Mouse (Mus musculus) testis, postnatal 14 days (tissue): ENCODE data around the gene Armc7.
"Not testable (repeated sequence)": the region's sequence is repeated elsewhere in the genome, so short reads cannot be mapped to it uniquely, and the experiment has no call there.

Experiments
- DNase-seq: peaks from one replicate; pipeline ENCODE4 v3.0.0; 2021; ENCODE audit warnings: low spot score

Gene Armc7

DNA sequence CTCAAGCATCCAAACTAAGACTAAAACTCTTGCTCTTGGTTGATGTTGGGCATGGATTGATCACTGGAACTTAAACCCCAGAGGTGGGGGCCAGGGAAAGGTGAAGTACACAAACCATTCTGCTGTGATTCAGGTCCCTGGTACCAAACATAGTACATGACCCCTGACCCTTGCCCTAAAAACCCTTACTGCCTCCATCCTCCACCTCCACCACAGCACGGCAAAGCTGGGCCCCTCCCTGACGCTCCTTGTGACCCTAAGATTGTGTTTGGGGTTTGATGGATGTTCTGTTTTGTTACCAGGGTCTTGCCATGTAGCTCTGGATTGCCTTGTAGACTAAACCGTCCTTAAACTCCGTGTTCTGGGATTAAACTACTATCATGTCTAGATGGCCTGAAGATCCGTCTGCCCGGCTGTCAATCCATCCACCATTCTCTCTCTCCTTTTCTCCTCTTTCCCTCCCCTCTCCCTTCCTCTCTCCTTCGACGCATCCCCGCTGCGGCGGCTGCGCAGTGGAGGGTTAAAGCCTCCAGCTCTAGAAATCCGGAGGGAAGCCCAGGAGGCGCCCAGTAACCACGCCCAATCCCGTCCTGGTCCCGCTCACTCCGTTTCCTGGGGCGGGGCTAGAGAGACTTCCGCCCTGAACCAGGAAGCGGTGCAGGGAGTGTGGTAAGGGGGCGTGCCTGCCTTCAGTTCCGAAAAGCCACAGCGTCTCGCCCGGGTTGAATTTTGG, at the start of gene Armc7:
Gene Armc7 (plus strand): TSS at position 643 of the 733 bp plus-strand sequence.
- DNase-seq = peak; percentile 92

DNA sequence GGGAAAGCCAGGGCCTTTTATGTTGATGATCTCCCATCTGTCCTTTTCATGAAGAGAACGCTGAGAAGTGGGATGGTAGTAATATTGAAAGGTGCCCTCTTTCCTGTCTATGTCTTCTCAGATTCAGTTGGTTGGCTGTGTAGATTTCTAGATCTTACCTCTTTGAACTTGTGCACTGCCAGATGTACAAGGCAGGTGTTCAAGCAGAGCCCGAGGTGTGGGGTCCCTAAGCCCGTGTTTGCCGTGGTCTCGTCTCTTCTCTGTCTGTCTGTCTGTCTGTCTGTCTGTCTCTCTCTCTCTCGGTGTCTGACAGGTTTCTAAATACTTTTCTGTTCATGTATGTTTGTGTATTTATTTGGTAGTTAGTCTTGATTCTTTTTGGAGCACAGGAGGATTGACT, 49.8 kb upstream of the Armc7 start:
- DNase-seq = no peak

DNA sequence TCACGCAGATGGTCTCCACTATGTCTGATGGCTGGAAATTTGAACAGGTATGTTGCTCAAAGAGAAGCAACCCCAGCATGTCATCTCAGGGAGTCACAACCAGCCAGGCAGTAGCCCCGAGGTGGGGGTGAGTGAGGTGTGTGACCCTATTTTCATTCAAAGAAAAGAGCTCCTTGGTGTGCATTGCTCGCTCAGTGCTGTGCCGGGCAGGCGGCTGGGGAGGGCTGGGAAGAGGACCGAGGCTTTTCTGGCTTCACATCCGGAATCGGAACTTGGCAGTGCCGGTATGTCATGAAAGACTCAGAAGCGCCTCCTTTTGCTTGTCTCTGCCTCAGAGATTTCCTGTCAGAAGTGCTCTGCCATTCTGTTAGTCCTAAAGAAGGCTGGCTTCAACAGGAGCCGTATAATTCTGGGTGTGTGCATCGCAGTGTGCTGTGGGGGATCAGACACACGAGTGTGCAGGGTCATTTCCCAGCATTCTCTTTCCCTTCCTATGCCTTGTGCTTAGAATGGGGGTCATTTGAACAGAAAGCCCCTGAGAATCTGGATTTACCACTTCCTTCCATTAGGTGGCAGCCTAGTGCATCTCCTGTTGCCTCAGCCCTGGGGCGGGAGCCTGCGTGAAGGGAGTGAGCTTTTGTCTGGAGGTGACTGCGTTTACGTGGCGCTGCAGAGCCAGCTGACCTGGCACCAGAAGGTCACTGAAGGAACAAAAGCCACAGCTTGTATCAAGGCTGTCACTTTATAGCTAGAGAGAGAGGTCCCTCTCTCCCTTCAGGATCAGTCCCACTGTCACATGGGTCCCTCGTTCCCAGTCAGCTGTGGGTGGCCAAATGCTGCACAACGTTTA, 47.8 kb upstream of the Armc7 start:
- DNase-seq = no peak

DNA sequence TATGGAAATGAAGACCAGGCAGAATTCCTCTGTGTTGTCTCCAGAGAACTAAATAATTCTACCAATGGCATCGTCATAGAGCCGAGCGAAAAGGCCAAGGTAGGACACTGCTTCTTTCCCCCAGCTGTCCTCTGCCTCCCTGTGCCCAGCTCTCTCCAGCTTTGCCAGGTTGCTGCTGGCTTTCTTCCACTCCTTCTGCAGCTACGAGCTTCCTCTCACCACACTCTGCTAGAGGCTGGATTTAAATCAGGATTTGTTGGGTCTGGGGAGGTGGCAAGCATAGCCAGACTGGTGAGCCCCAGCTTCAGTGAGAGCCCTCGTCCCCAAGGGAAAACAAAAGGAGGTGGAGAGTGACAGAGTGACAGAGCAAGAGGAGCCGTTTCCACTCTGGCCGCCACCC, 46.2 kb upstream of the Armc7 start:
- no peak for DNase-seq

DNA sequence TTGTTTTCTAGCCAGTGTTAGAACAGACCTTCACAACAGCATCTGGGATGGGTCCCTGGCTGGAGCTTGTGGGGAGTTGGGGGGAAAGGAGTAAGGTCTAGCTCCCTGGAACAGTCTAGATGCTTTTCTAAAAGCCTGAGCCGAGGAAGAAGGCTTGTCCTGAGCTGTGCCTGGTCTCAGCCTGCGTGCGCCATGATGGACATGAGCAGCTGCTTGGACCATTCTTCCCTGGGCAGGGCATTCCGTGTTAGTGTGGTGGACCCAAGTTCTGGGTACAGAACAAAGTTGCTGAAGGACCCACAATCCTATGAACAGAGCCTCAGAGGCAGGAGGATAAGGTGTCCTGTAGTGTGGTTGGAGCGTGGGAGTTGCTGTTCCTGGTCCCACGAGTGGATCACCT, 44.9 kb upstream of the Armc7 start:
- no peak for DNase-seq

DNA sequence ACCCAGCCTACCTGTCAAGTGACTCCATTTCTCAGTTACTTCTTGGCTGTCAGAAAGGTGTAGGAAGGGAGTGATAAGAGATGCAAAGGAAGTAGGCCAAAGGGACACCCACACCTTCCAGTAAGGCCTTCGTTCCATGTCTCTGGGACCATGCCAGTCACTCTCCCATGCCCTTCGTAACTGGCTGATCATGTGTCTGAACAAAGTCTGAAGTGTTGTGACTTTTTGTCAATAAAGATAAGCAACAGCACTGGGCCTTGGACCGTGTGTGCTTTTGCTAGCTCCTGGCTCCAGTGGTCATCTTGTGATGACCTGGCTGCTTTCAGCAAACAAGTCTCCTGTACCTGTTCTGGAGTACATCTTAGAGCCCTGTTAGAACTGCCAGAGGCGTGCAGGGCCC, 42.7 kb upstream of the Armc7 start:
- DNase-seq = no peak

DNA sequence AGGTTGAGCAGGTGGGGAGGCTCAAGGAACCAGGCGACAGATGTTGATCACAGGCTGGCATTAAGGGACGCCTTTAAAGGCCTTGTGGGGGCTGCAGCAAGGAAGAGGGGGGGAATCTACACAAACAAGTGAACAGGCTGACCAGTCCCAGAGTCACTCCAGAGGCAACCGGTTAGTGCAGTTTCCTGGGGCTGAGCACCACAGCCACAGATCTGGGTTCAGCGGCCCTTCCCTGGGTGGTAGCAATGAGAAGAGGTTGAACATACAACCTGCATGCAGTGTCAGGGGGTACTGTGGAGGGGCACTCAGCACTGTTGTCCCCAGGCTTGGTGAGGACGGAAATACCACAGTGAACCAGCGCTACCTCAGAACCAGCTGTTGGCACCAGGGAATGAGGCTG, 42.1 kb upstream of the Armc7 start:
- no peak for DNase-seq

DNA sequence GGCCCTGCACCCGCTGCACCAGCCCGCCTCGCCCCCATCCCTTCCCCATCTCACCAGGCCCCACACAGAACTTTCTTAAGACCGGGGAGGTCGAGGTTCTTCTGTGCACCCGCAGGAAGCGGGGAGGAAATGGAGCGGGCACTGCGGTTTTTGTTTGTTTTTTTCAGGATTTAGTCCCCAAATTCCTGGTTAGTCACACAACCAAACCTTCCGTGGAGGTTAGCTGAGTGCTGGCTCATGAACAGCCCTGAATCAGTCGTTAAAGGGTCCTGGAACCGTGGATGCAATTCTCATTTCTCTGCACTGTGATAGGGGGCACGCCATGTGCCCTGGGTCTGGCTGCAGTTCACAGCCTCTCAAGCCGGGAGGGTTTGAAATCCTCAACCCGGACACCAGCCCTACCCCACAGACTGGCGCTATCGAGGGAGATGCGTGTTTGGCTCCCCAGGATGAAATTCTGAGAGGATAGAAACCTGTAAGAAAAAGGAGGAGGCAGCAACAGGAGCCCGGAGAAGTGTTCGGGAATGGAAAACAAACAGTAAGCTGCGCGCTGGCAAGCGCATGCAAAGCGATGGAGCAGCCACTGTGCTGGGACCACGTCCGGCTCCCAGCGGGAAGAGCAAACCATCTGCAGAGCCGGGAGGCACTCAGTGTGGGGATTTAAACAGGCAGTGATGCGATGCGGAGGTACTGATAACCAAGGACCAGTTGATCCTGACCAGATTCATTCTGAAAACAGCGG, 39.7 kb upstream of the Armc7 start:
- no peak for DNase-seq

DNA sequence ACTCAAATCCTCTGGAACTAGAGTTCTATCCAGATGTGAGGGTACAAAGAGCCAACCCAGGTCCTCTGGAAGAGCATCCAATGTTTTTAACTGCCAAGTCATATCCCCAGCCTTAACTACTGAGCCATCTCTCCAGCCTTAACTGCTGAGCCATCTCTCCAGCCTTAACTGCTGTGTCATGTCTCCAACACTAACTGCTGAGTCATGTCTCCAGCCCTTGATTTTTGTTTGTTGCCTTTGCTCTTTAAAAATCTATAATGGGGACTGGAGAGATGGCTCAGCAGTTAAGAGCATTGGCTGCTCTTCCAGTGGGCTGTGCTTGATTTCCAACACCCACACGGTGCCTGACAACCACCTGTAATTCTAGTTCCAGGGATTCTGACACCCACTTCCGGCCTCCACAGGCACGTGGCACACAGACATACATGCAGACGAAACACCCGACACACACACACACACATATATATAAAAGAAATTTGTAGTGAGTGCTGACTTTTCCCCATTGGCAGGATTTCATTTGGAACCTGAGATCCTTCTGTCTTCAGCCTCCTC, 37.8 kb upstream of the Armc7 start:
- DNase-seq = no peak

DNA sequence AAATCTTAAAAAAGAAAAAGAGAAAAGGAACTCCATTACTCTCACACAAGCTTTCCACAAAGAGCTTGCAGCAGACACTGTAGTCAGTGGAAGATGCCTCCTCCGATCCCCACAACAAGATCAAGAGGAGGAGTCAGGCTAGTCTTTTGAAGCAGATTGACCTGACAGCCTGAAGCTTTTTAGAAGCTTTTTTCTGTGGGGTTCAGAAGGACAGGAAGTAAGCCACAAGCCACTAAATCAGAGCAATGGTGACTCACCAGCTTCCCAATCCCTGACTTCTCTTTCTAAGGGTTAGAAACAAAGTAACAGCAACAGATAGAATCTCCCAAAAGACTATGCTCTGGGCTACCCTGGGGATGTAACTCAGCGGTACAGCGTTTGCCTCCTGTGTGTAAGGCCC, 36.1 kb upstream of the Armc7 start:
- no peak for DNase-seq

DNA sequence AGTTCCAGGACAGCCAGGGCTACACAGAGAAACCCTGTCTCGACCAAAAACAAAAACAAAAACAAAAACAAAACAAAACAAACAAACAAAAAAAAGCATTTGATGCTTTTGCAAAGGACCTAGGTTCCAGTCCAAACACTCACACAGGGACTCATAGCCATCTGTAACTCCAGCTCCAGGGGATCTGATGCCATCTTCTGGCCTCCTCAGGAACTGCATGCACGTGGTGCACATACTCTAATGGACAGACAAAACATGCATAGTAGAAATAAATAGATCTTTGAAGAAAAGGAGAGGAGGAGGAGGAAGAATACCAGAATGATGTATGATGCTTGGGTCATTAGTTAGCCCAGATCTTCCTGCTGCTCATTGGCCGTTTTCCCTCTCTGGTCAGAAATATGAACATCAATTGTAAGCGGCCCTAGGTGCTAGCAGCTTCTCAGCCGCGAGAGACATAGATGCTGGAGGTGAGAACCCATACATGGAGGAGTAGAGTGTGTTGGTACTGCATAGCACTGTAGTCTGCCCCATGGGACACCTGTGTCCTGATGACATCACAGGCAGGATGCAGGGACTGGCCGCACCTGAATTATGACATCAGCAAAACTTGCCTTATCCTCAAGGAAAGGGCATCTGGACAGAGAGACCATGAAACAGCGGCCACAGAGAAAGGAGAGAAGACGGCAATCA, 35.4 kb upstream of the Armc7 start, which contains the start of gene Trim80:
Gene Trim80 (plus strand): TSS at position 640 of the 690 bp plus-strand sequence.
- peak; percentile 51 for DNase-seq

DNA sequence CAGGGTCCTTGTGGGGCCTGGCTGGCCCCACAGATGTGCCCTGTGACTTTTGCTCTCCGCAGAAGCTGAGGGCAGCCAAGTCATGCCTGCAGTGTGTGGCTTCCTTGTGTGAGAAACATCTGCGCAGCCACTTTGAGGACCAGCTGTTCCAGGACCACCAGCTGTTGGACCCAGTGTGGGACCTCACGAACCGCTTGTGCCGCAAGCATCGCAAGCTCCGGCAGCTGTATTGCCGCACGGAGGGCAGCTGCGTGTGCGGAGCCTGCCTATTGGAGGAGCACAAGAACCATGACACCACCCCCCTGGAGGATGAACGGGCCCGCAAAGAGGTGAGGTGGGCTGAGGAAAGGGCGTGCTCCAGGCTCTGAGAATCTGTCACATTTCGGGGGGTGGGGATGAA, 34.0 kb upstream of the Armc7 start:
- no peak for DNase-seq

DNA sequence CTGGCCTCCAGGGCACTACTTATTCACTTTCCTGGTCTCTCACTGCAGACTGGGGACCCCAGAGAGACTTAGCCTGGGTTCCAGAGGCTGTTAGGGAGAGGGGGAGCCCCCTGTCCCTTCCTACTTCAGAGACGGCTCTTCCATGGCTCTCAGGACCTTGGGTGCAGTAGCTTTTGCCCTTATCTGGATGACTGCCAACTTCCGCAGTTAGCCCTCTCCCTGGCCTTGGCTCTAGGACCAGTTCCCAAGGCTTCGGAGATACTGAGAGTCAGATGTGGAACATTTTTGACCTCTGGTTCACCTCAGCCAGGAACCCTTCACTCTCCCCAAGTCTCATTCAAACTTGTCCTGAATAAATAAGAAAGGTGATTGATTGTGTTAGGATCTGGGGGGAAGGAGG, 28.6 kb upstream of the Armc7 start:
- peak; percentile 62 for DNase-seq

DNA sequence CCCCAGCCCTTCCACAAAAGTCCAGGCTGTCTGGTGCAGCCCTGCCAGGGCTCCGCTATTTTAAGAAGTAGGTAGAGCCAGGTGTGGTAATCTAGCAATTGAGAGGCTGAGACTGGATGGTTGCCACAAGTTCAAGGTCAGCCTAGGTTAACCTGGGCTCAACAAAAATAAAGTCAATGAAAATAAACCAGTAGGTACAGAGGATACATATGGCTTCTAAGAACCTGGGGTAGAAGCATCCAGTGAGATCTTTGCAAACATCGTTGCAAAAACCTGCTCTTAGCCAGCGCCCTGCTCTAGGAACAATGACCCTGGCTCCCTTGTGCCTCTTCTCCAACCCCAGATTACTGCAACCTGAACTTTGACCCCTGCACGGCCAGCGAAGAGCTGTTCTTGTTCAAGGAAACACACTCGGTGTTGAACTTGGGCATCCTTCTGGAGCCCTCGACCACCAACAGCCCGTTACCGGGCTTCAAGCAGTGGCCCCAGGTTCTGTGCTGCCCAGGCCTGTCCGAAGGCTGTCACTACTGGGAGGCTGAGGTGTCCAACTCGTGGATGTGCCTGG, 28.1 kb upstream of the Armc7 start:
- DNase-seq = no peak

DNA sequence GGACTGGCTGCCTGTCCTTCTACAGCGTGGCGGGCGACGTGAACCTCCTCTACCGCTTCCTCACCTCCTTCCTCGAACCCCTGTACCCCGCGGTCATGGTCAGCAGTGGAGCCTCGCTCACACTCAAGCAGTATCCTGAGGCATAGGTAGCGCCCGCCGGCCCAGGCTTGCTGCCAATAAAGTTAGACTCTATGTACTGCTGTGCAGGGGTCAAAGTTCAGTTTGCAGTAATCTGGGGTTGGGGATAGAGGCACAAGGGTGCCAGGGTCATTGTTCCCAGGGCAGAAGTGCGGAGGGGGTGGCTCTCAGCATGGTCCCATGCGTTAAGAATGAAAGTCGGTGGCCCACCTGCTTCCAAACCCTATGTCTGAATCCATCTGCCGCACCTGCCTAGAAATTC, 27.4 kb upstream of the Armc7 start:
- DNase-seq = no peak

DNA sequence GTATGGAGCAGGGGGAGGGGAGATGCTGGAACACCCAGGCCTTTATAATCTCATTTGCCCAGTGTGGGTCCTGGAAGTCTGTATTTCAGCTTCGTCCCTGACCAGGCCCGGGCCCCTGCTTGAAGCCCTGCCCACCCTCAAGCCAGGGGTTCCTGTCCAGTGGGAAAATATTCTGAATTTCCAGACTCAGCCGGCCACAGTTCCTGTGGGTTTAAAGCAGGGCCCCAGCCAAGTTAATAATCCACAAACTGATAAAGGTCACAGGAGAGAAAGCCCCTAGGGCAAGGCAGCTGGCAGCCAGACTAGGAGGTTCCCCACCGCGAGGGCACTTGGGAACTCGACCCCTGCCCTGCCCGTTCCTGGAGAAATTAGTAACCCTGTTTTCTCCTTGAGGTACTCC, 26.5 kb upstream of the Armc7 start:
- DNase-seq = no peak

DNA sequence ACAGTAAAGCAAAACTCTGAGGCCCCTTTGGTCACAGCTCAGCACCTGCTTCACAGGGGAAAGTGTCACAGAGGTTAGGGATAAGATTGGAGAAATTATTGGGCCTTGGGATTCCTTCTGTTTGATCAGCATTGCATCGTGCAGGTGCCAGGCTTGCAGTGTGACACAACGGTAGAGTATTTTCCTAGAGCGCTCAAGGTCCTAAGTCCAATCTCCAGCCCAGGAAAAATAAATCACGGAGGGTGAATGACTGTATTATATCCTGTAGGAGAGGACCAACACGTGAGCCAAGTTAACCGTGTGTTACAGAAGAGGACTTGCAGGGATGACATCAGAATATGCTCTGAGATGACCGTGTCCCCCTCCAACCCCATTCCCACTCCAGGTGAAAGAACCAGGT, 25.3 kb upstream of the Armc7 start:
- no peak for DNase-seq

DNA sequence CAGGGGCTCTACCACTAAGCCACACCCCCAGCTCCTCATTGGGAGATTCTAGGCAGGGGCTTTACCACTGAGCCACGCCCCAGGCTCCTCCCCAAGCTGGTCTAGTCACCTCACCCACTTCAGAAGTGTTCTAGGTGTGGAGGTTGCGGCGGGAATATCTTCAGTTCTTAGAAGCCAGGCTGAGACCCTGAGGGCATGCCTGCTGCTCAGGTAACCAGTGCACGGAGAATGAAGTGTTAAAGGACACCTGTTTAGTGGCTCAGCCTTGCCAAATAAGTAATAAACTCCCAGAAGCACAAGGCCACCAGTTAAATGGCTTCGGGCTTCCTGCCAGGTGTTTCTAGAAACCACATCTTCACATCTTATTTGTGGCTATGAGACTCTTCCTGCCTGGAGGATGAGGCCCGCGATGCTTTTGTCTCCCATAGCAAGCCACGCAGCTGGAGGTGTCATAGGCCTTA, 23.7 kb upstream of the Armc7 start:
- DNase-seq = no peak

DNA sequence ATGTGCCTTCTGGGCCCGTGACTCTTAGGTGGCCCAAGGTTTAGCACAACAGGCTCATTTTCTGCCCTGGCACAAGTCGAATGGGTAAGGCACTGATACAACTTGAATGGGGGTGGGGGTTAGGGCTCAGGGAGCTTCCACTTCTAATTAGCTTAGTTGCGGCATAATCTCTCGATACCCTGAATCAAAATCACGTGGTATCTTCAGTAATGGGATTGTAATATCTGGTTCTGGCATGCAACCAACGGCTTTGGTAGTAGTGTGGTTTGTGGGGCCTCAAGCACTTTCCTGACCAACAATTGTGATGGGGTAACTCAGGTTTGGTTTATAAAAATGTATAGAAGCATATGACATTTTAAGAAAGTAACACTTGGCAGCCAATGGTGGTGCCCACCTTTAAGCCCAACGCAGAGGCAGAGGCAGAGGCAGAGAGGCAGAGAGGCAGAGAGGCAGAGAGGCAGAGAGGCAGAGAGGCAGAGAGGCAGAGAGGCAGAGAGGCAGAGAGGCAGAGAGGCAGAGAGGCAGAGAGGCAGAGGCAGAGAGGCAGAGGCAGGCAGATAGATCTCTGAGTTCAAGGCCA, 23.1 kb upstream of the Armc7 start:
- DNase-seq = no peak

DNA sequence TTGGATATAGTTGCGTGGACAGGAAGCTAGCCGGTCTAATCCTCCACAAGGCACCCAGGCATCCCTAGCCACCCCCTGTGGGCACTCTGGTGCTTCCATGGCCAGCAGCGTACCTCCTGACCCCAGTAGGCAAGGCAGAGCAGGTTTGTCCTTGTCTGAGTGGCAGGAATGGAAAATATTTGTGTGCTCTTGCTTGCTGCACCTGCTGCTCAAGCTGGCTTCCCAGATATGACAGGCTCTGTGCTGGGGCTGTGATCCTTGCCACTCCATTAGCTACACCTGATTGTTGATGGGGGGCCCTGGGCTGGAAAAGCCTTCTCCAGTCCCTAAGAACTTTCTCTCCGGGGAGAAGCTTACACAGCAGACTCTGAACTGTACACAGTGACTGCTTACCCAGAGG, 22.2 kb upstream of the Armc7 start:
- DNase-seq = no peak

DNA sequence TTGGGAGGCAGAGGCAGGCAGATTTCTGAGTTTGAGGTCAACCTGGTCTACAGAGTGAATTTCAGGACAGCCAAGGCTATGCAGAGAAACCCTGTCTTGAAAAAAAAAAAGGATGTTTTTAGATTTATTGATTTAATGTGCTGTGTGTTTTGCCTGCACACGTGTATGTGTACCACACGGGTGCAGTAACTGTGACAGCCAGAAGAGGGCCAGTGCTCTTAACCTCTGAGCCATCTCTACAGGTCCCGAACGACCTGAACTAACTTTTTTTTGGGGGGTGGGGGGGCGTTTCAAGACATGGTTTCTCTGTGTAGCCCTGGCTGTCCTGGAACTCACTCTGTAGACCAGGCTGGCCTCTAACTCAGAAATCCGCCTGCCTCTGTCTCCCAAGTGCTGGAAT, 20.6 kb upstream of the Armc7 start:
- not testable (repeated sequence) for DNase-seq
